Mouse (Mus musculus) neural tube, embryonic 15.5 days (tissue): Measurements from ENCODE around the gene Arhgef28. TPM values are rescaled to one million over a fixed set of nuclear protein-coding genes. Genes with fewer than 3 reads are reported as not detected.
A peak's percentile ranks its signal among the peaks of the same experiment; 100 is the strongest.

Source experiments
- ATAC-seq: fragments of 200-750 bp; cut with Nextera tagmentation; 2 replicates; pipeline ENCODE4 v1.8.0; 2017; ENCODE audit warnings: mild to moderate bottlenecking, moderate TSS enrichment, moderate library complexity; ENCODE audit not compliant: low FRiP score
- H3K27ac ChIP-seq: fragments of 300-500 bp; sonication (generic); replicated peaks from 2 replicates; pipeline ENCODE4 v1.5.1; 2015; ENCODE audit warnings: mild to moderate bottlenecking, inconsistent platforms
- H3K27me3 ChIP-seq: fragments of 300-500 bp; sonication (generic); replicated peaks from 2 replicates; pipeline ENCODE4 v1.6.1; 2015; ENCODE audit warnings: inconsistent platforms
- H3K36me3 ChIP-seq: fragments of 300-500 bp; sonication (generic); 2 replicates; pipeline ENCODE4 v1.6.1; 2015; ENCODE audit warnings: inconsistent platforms
- H3K4me1 ChIP-seq: fragments of 300-500 bp; sonication (generic); 2 replicates; pipeline ENCODE4 v1.6.1; 2015; ENCODE audit warnings: inconsistent platforms
- H3K4me2 ChIP-seq: fragments of 300-500 bp; sonication (generic); 2 replicates; pipeline ENCODE4 v1.6.1; 2015; ENCODE audit warnings: inconsistent platforms, mild to moderate bottlenecking, moderate library complexity
- H3K4me3 ChIP-seq: fragments of 300-500 bp; sonication (generic); replicated peaks from 2 replicates; pipeline ENCODE4 v1.5.1; 2015; ENCODE audit warnings: mild to moderate bottlenecking, inconsistent platforms
- H3K9ac ChIP-seq: fragments of 300-500 bp; sonication (generic); replicated peaks from 2 replicates; pipeline ENCODE4 v1.6.1; 2015; ENCODE audit warnings: mild to moderate bottlenecking, inconsistent platforms
- H3K9me3 ChIP-seq: fragments of 300-500 bp; sonication (generic); replicated peaks from 2 replicates; pipeline ENCODE4 v1.6.1; 2016; ENCODE audit warnings: inconsistent platforms
- WGBS: fragments of 180-500 bp; shearing (Covaris S2); methylation state at CpG from one replicate; pipeline ENCODE4 v1.1.7; 2015; ENCODE audit warnings: mixed read lengths; 5-methylcytosine and 5-hydroxymethylcytosine counted together
- polyA plus RNA-seq: library from polyadenylated mRNA; unstranded; fragments of >200 nt; fragmentation: Nextera tagmentation; extraction: Ambion mirVana; gene quantifications from 2 replicates; pipeline ENCODE4 v1.2.1, GENCODE M21; 2015

Gene Arhgef28
- 30.7 and 31.0 TPM in 2 replicates for polyA plus RNA-seq

GRCm38 (mm10) chr13:98205771-98206545 lies at the start of gene Arhgef28:
TSS of gene Arhgef28 (minus strand) at chr13:98206439.
- Histone ChIP-seq H3K4me2 (peak within 1 kb of the TSS; percentile 93), H3K27ac (peak within 1 kb of the TSS; percentile 74), H3K9ac (peak within 1 kb of the TSS; percentile 73), H3K4me1 (peaks cover 15% of the 10 kb centered on the region; the same call in 1 of the 2 replicates), H3K36me3 (no peaks in the 10 kb centered on the region), H3K27me3 (0 out of 2 replicates have a peak, but pooled peaks cover 5% of the 10 kb centered on the region), H3K4me3 (peak within 1 kb of the TSS; percentile 67), H3K9me3 (no peaks in the 10 kb centered on the region)
- ATAC-seq, result peak; percentile 90
- WGBS, result under 1% methylated on average over 52 of the region's 76 CpGs

GRCm38 (mm10) chr13:98254921-98255320 lies 48.7 kb upstream of the Arhgef28 start:
- Histone ChIP-seq H3K36me3 (peaks cover 77% of the 10 kb centered on the region), H3K27ac (no peak overlapping the region), H3K9me3 (no peaks in the 10 kb centered on the region), H3K4me3 (no peak overlapping the region), H3K9ac (no peak overlapping the region), H3K4me1 (no peaks in the 10 kb centered on the region), H3K4me2 (no peak overlapping the region), H3K27me3 (no peaks in the 10 kb centered on the region)
- ATAC-seq, result no peak
- WGBS, result 81% methylated on average over 9 of the region's 9 CpGs

- Histone ChIP-seq H3K9me3 (no peaks in the 10 kb centered on the region), H3K27me3 (no peaks in the 10 kb centered on the region), H3K4me2 (no peak overlapping the region), H3K4me1 (0 out of 2 replicates have a peak, but pooled peaks cover under 1% of the 10 kb centered on the region), H3K4me3 (no peak overlapping the region), H3K9ac (no peak overlapping the region), H3K27ac (no peak overlapping the region), H3K36me3 (peaks cover 67% of the 10 kb centered on the region)
- no peak for ATAC-seq
- 93% methylated on average over 10 of the region's 10 CpGs for whole genome bisulfite sequencing
Measured at GRCm38 (mm10) chr13:98249594-98249993, 43.4 kb upstream of the Arhgef28 start.

GRCm38 (mm10) chr13:98245386-98245785 lies 39.1 kb upstream of the Arhgef28 start:
- ATAC-seq, result no peak
- H3K4me2 ChIP-seq, result no peak overlapping the region
- no peak overlapping the region for H3K9ac ChIP-seq
- no peak overlapping the region for H3K4me3 ChIP-seq
- no peaks in the 10 kb centered on the region for H3K9me3 ChIP-seq
- WGBS, result 61% methylated on average over 7 of the region's 7 CpGs
- peaks cover 34% of the 10 kb centered on the region for H3K36me3 ChIP-seq
- H3K27ac ChIP-seq, result no peak overlapping the region
- no peaks in the 10 kb centered on the region for H3K27me3 ChIP-seq
- H3K4me1 ChIP-seq, result 0 out of 2 replicates have a peak, but pooled peaks cover 4% of the 10 kb centered on the region

- Histone ChIP-seq H3K9me3 (no peaks in the 10 kb centered on the region), H3K36me3 (peaks cover 28% of the 10 kb centered on the region), H3K27ac (no peak overlapping the region), H3K9ac (no peak overlapping the region), H3K4me2 (no peak overlapping the region), H3K27me3 (no peaks in the 10 kb centered on the region), H3K4me1 (0 out of 2 replicates have a peak, but pooled peaks cover 4% of the 10 kb centered on the region), H3K4me3 (no peak overlapping the region)
- ATAC-seq, result no peak
- 48% methylated on average over 5 of the region's 5 CpGs for WGBS
Measured at GRCm38 (mm10) chr13:98244571-98245350, 38.5 kb upstream of the Arhgef28 start.

GRCm38 (mm10) chr13:98241531-98242282 lies 35.5 kb upstream of the Arhgef28 start:
- no peak overlapping the region for H3K27ac ChIP-seq
- H3K9ac ChIP-seq, result no peak overlapping the region
- no peak overlapping the region for H3K4me3 ChIP-seq
- no peaks in the 10 kb centered on the region; the same call in 1 of the 2 replicates for H3K27me3 ChIP-seq
- WGBS, result 74% methylated on average over 9 of the region's 9 CpGs
- no peak overlapping the region for H3K4me2 ChIP-seq
- ATAC-seq, result no peak
- H3K4me1 ChIP-seq, result 0 out of 2 replicates have a peak, but pooled peaks cover 4% of the 10 kb centered on the region
- H3K36me3 ChIP-seq, result 0 out of 2 replicates have a peak, but pooled peaks cover 4% of the 10 kb centered on the region
- no peaks in the 10 kb centered on the region for H3K9me3 ChIP-seq

- H3K9ac ChIP-seq, result no peak overlapping the region
- WGBS, result 18% methylated on average over 12 of the region's 12 CpGs
- no peak overlapping the region for H3K4me3 ChIP-seq
- H3K27ac ChIP-seq, result no peak overlapping the region
- no peaks in the 10 kb centered on the region for H3K9me3 ChIP-seq
- ATAC-seq, result no peak
- no peak overlapping the region for H3K4me2 ChIP-seq
- no peaks in the 10 kb centered on the region; the same call in 1 of the 2 replicates for H3K27me3 ChIP-seq
- 0 out of 2 replicates have a peak, but pooled peaks cover 4% of the 10 kb centered on the region for H3K4me1 ChIP-seq
- H3K36me3 ChIP-seq, result no peaks in the 10 kb centered on the region
Measured at GRCm38 (mm10) chr13:98239978-98240641, 33.9 kb upstream of the Arhgef28 start.

GRCm38 (mm10) chr13:98235451-98235850 lies 29.2 kb upstream of the Arhgef28 start:
- Histone ChIP-seq H3K36me3 (no peaks in the 10 kb centered on the region), H3K9ac (no peak overlapping the region), H3K9me3 (no peaks in the 10 kb centered on the region), H3K4me3 (no peak overlapping the region), H3K27ac (no peak overlapping the region), H3K4me1 (no peaks in the 10 kb centered on the region), H3K27me3 (no peaks in the 10 kb centered on the region; the same call in 1 of the 2 replicates), H3K4me2 (no peak overlapping the region)
- ATAC-seq, result no peak
- WGBS, result 81% methylated on average over 6 of the region's 6 CpGs

- 95% methylated on average over 1 of the region's 1 CpGs for WGBS
- ATAC-seq, result no peak
- Histone ChIP-seq H3K4me3 (no peak overlapping the region), H3K27ac (no peak overlapping the region), H3K4me2 (no peak overlapping the region), H3K4me1 (no peaks in the 10 kb centered on the region), H3K36me3 (no peaks in the 10 kb centered on the region), H3K27me3 (no peaks in the 10 kb centered on the region), H3K9me3 (no peaks in the 10 kb centered on the region), H3K9ac (no peak overlapping the region)
Measured at GRCm38 (mm10) chr13:98230511-98230910, 24.3 kb upstream of the Arhgef28 start.

- H3K27me3 ChIP-seq, result no peaks in the 10 kb centered on the region
- 75% methylated on average over 2 of the region's 2 CpGs for WGBS
- no peak overlapping the region for H3K4me3 ChIP-seq
- no peak overlapping the region for H3K27ac ChIP-seq
- no peak for ATAC-seq
- no peak overlapping the region for H3K4me2 ChIP-seq
- H3K4me1 ChIP-seq, result 0 out of 2 replicates have a peak, but pooled peaks cover 4% of the 10 kb centered on the region
- H3K9ac ChIP-seq, result no peak overlapping the region
- no peaks in the 10 kb centered on the region for H3K9me3 ChIP-seq
- no peaks in the 10 kb centered on the region for H3K36me3 ChIP-seq
Measured at GRCm38 (mm10) chr13:98226225-98226624, 20.0 kb upstream of the Arhgef28 start.

- H3K4me1 ChIP-seq, result 0 out of 2 replicates have a peak, but pooled peaks cover 4% of the 10 kb centered on the region
- no peak overlapping the region for H3K9ac ChIP-seq
- peak; percentile 73; the same call in 1 of the 2 replicates for ATAC-seq
Measured at GRCm38 (mm10) chr13:98222848-98223247, 16.6 kb upstream of the Arhgef28 start.

More at GRCm38 (mm10) chr13:98222848-98223247, 16.6 kb upstream of the Arhgef28 start:
- H3K4me3 ChIP-seq, result no peak overlapping the region
- H3K36me3 ChIP-seq, result no peaks in the 10 kb centered on the region
- H3K9me3 ChIP-seq, result no peaks in the 10 kb centered on the region
- H3K4me2 ChIP-seq, result peak overlapping the region; percentile 35
- 26% methylated on average over 12 of the region's 12 CpGs for WGBS
- H3K27ac ChIP-seq, result no peak overlapping the region
- H3K27me3 ChIP-seq, result no peaks in the 10 kb centered on the region
